Mouse (Mus musculus): ENCODE results near the gene AL607142.1.

The AL607142.1 gene

DNA sequence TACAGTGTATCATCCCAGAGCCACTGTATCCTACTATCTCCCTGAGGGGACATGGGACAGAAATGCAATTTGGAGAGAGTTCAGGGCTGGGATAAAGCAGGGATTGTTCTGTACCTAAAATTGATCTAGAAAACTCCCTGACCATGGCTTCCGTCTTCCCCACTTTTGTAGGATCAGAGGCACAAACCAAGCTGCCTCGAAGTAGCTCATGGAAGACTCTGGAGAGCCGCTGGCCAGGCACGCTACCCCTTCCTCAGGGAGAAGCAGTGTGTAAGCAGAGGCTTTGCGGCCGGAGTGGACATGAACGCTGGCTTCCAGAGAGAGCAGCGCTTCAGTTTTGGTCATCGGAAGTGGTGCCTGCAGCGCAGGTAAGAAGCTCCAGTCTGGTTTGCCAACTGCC, at the start of gene AL607142.1:
AL607142.1 (plus strand) TSS at position 301 of the 400 bp plus-strand sequence.
- no peak for DNase-seq (ENCODE audit: low read depth, low spot score)

GRCm38 (mm10) chr4:120018426-120018825, 46.4 kb upstream of the AL607142.1 start:
- DNase-seq (ENCODE audit: low read depth, low spot score), result no peak

- DNase-seq (ENCODE audit: low read depth, low spot score), result no peak
These were observed 42.4 kb upstream of the AL607142.1 start for GRCm38 (mm10) chr4:120022392-120022791.

DNA sequence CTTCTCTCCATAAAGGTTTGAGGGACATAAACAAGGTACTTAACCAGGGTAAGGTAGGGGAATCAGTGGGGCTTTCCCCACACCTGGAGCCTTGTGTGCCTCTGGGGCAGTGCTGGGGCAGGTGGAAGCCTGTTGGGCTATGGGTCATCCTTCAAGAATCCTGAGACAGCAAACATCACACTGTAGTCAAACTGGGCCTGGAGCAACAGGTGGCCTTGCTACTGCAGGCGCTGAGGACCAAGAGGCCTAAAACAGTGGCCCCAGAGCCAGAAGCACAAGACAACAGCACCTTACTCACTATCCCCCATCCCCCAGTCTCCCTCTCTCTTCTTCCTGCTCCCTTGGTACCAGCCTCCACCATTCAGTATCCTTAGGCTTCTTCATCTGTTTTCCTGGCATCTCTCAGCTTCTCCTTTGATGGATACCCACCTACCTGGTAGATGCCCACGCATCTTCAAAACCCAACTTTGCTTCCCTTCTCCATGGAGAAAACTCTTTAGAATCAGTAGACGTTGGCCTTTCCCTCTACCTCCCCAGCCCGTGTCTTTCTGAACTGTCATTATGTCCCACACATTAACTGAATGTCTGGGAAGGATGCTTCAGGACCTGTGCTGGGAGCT, 41.5 kb upstream of the AL607142.1 start:
- no peak for DNase-seq (ENCODE audit: low read depth, low spot score)

GRCm38 (mm10) chr4:120024071-120024470, 40.7 kb upstream of the AL607142.1 start:
- DNase-seq (ENCODE audit: low read depth, low spot score), result no peak

GRCm38 (mm10) chr4:120027671-120028070, 37.1 kb upstream of the AL607142.1 start:
- peak; percentile 75 for DNase-seq (ENCODE audit: low read depth, low spot score)

DNA sequence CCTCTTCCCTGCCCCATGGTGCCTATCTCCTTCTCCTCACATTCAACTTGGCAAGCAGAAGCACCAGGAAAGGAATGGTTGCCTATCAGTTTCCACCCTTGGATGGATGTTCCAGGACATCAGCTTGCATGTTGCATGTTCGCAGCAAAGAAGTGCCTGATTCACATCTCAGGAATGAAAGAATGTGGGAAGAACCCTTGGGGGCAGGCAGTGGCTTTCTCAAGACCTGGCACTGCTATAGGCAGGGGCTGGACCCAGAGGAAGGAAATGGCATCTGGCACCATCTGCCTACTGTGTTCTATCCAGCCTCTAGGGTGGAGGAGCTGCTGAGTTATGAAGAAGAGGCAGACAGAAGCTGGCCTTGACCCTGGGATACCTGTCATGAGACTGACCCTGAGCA, 34.9 kb upstream of the AL607142.1 start:
- peak; percentile 94 for DNase-seq (ENCODE audit: low read depth, low spot score)

GRCm38 (mm10) chr4:120032320-120032983, 32.3 kb upstream of the AL607142.1 start:
- no peak for DNase-seq (ENCODE audit: low read depth, low spot score)

- DNase-seq (ENCODE audit: low read depth, low spot score), result peak; percentile 33
These were observed 31.8 kb upstream of the AL607142.1 start for GRCm38 (mm10) chr4:120032984-120033355.

DNA sequence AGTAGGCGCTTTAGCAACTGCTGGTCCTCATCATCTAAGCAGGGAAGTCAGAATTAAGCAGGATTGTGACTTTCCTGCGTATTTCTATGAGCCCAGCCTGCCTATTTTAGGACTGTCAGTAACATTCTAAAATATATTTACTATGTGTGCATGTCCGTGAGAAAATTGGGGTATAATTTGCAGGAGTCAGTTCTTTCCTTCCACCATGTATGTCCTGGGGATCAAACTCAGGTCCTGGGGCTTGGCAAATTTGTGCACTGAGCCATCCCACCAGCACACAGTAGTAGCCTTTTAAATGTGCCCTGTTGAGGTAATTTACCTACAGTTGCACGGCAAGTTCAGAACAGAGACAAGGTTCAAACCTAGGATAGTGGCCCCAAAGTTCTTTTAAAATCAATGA, 28.5 kb upstream of the AL607142.1 start:
- DNase-seq (ENCODE audit: low read depth, low spot score), result no peak

- no peak for DNase-seq (ENCODE audit: low read depth, low spot score)
These were observed 27.8 kb upstream of the AL607142.1 start for GRCm38 (mm10) chr4:120037007-120037406.

- DNase-seq (ENCODE audit: low read depth, low spot score), result no peak
These were observed 23.3 kb upstream of the AL607142.1 start for GRCm38 (mm10) chr4:120041520-120041919.

DNA sequence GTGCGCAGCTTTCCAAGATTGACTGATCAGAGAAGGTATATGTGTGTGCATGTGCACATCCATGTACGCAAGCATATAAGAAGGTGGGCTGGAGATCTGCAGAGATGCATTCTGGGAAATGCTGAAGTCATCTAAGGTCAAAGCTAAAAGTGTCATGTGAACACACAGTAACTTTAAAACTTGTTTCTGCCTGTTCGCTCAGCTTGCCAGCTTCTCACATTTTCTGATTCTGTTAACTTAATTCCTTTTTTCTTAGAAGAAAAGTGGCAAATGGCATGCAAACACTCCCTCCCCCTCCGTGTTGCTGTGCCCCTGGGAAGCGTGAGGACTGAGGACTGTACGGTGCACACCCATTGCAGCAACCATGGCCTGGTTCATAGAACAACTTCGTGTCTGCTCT, 22.3 kb upstream of the AL607142.1 start:
- DNase-seq (ENCODE audit: low read depth, low spot score), result no peak

GRCm38 (mm10) chr4:120044612-120045011, 20.2 kb upstream of the AL607142.1 start:
- no peak for DNase-seq (ENCODE audit: low read depth, low spot score)

DNA sequence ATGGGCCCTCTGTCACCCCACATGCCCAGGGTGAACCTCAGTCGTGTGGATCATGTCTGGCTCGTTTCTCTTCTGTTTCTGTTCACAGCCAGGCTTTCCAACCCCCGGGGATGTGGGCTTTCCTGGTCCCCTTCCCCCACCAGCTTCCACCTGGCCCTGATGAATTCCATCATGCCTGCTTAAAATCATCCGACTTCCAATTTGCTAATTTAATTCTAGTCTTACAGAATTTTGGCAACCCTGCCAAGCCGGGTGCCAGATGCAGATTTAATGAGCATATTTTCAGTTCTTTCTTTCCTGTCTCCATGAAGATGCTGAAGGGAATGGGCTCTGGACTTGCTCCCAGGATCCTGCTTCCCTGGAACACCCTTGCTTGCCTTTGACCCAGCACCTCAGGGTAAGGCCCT, 19.7 kb upstream of the AL607142.1 start:
- DNase-seq (ENCODE audit: low read depth, low spot score), result no peak

DNA sequence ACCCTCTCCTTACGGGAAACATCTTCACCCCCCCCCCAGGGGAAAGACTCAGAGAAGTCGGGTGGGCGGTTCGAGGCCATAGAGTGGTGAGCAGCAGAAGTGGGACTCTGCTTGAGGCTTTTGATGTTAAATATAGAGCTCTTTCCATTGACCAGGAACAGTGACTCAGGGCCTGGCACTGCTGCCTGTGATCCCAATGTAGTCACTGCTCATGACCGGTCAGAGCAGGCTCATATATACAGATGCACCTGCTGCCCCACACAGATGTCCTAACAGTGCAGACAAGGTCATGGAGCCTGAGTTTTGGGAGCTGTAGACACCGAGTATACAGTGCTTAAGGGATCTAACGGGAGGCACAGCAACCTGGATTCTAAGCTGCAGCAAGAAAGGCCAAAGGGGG, 18.9 kb upstream of the AL607142.1 start:
- DNase-seq (ENCODE audit: low read depth, low spot score), result no peak

DNA sequence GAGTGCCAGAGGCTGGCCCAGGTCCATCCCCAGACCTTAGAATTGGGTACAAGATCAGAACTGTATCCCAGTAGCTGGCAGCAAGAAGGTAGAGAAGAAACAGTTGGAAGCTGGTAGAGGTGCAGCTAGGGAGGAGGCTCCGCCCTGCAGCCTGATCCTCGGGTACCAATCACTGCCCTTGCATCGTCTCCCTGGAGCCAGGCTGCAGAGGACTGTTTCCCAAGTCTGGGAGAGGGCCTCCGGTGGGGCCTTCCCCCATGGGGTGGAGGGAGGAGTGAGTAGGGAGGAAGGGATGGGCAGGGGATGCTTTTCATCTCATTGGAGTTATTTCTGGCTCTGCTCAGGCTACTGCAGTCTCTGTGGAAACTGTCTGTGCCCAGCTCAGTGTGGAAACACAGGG, 17.7 kb upstream of the AL607142.1 start:
- no peak for DNase-seq (ENCODE audit: low read depth, low spot score)

DNA sequence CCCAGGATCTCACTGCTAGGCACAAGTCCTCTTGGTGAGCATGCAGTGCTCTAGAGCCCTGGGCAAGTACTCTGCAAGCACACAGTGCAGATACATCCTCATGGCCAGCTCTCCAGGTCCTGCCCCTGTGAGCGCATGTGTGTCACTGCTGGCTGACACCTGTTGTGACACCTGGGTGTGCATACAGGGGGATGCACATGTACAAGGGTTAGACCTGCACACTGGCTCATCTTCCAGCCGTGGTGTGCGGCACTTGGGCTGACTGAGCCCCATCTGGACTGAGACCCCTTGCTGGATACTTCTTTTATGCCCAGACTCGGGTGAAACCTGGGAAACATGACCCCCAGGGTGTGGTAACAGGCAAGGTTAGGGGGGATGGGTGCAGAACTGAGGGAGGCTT, 16.5 kb upstream of the AL607142.1 start:
- DNase-seq (ENCODE audit: low read depth, low spot score), result no peak

GRCm38 (mm10) chr4:120049857-120050256, 14.9 kb upstream of the AL607142.1 start:
- no peak for DNase-seq (ENCODE audit: low read depth, low spot score)

DNA sequence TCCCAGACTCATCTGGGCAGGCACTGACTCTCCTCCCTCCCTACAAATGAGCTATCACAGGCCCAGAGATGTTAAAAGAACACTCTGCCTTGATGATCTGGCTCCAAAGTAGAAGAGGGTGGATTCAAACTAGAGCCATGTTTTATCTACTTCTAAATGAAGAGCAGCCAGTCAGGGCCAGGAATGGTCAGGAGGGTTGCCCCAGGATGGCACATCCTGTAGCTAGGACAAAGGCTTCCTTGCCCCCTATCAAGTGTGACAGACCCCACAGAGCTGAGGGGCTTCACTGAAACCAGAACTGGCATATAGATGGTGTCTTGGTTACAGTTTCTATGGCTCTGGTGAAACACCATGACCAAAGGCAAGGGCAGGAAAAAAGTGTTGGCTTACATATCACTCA, 12.3 kb upstream of the AL607142.1 start:
- DNase-seq (ENCODE audit: low read depth, low spot score), result no peak

DNA sequence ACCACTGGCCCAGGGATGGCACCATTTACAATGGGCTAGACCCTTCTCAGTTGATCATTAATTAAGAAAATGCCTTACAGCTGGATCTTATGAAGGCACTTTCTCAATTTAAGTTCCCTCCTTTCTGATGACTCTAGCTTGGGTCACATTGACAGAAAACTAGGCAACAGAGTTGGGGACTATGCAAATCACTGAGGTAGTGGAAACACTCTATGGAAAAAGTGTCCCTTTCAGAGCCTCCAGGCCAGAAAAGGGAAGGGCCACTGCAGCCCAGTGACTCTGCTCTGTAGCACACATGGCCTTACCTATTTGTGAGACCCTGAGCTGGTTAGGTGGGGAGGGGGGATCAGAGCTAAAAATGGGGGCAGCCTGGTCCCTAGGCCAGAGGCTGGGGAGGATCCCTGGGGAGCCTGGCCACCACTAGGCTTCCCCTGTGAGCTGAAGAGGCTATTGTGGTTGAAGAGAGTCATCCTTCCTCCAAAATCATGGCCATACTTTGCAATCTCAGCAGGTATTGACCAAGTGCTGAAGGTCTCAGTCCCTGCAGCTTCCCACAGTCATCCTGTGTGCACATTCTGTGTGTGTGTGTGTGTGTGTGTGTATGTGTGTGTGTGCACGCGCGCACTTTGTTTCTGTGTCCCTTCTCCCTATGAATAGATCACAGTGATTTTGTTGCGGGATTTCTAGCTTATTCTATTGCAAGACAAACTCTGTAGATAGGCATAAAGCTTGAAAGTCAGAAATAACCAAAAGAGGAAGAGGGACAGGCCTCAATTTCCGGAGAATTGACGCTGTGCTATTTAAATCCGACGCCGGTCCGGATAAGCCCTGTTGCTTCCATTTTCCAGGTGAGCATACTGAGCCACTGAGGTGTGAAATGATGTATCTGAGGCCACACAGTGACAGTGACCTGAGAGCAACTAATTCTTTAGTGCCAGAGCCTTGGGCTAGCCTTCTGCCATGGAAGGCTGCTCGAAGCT, 11.5 kb upstream of the AL607142.1 start:
- no peak for DNase-seq (ENCODE audit: low read depth, low spot score)

GRCm38 (mm10) chr4:120054145-120054544, 10.7 kb upstream of the AL607142.1 start:
- DNase-seq (ENCODE audit: low read depth, low spot score), result no peak
